In genomic region chr11:31550747-31551613, GRCm38 (mm10) we compare ENCODE assay signal across 7 mouse cellular contexts.
A peak's percentile ranks its signal among the peaks of the same experiment; 100 is the strongest.
DNase-seq lines count a peak whose midpoint lies in the region; ATAC-seq lines count a peak whose summit lies in the region.

No protein-coding gene starts in this region.

- DNase-seq in brain, adult 2 months (ENCODE audit: low read depth, low spot score), result peak; percentile 26
- DNase-seq in cerebellum, adult 9-11 months, result peak; percentile 21
- peak; percentile 80 to 82 for DNase-seq in heart, adult 9 months (ENCODE audit: low spot score in 2 of 2)
- peak; percentile 43 to 63 for DNase-seq in kidney, postnatal 36 days
- peak; percentile 52 for DNase-seq in testis, postnatal 14 days (ENCODE audit: low spot score)

- ATAC-seq in frontal cortex, adult (ENCODE audit: low TSS enrichment), result no peak
- ATAC-seq in erythroid progenitor cell, adult 5-6 weeks (replicated peaks; ENCODE audit: low FRiP score, poor library complexity, severe bottlenecking), result no peak

Comparison
In these comparisons a context has a peak if more than half of its experiments do, and no peak if none do; other contexts are left out.
1. DNase-seq: peak in every context shown above with its lines; median percentile 81 in heart, adult 9 months; 53 in kidney, postnatal 36 days; 52 in testis, postnatal 14 days; 26 in brain, adult 2 months; 21 in cerebellum, adult 9-11 months.